Mouse (Mus musculus) megakaryocyte, embryonic 14.5 days (primary cell): ENCODE results near the gene 2810408A11Rik. TPM values are rescaled to one million over a fixed set of nuclear protein-coding genes. Genes with fewer than 3 reads are reported as not detected.
A peak's percentile ranks its signal among the peaks of the same experiment; 100 is the strongest.
"Not testable (repeated sequence)": the region's sequence is repeated elsewhere in the genome, so short reads cannot be mapped to it uniquely, and the experiment has no call there.

ENCODE experiments used
- H3K27me3 ChIP-seq: replicated peaks from 2 replicates; pipeline ENCODE3; 2012; ENCODE audit warnings: inconsistent platforms
- H3K36me3 ChIP-seq: replicated peaks from 2 replicates; pipeline ENCODE3; 2012; ENCODE audit warnings: low read length, inconsistent platforms, mixed read lengths
- H3K4me1 ChIP-seq: 2 replicates; pipeline ENCODE4 v1.6.1; 2012; ENCODE audit warnings: inconsistent platforms
- H3K4me3 ChIP-seq: replicated peaks from 2 replicates; pipeline ENCODE3; 2012; ENCODE audit warnings: moderate library complexity, mild to moderate bottlenecking, inconsistent platforms
- H3K9me3 ChIP-seq: 2 replicates; pipeline ENCODE4 v1.6.1; 2012; ENCODE audit warnings: inconsistent platforms
- FLI1 ChIP-seq: IDR thresholded peaks from 2 replicates; pipeline ENCODE4 v1.6.1; 2012; ENCODE audit warnings: low read length, inconsistent platforms, mixed read lengths
- GATA1 ChIP-seq: IDR thresholded peaks from 3 replicates; pipeline ENCODE4 v1.6.1; 2012; ENCODE audit warnings: mixed read lengths, low read length, inconsistent platforms, borderline replicate concordance
- polyA plus RNA-seq: library from polyadenylated mRNA; stranded (reverse); fragments of >175 nt; gene quantifications from 2 replicates; pipeline ENCODE4 v1.2.3, GENCODE M21; 2012; ENCODE audit warnings: low replicate concordance; ENCODE audit not compliant: insufficient read depth

Gene 2810408A11Rik
- polyA plus RNA-seq, 1 experiment, result 0.25 TPM

DNA sequence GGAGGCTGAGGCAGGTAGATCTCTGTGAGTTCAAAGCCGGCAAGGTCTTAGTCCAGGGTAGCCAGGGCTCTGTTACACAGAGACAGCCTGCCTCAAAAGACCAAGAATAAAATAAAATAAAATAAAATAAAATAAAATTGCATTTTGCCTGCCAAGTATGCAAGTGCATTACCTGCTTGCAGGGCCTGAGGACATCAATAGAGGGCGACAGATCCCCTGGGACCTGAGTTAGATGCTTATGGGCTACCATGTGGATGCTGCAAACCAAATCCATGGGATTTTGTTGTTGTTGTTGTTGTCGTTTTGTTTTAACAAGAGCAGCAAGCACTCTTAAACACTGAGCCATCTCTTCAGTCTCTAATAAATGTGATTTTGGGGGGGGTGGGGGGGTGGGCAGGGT, 31.5 kb upstream of the 2810408A11Rik start:
- peaks cover 31% of the 10 kb centered on the region for H3K27me3 ChIP-seq
- peaks cover 54% of the 10 kb centered on the region for H3K4me1 ChIP-seq
- H3K4me3 ChIP-seq, result no peak overlapping the region
- H3K9me3 ChIP-seq, result no peaks in the 10 kb centered on the region
- TF ChIP-seq FLI1 (no peak), GATA1 (no peak)
- no peaks in the 10 kb centered on the region for H3K36me3 ChIP-seq

DNA sequence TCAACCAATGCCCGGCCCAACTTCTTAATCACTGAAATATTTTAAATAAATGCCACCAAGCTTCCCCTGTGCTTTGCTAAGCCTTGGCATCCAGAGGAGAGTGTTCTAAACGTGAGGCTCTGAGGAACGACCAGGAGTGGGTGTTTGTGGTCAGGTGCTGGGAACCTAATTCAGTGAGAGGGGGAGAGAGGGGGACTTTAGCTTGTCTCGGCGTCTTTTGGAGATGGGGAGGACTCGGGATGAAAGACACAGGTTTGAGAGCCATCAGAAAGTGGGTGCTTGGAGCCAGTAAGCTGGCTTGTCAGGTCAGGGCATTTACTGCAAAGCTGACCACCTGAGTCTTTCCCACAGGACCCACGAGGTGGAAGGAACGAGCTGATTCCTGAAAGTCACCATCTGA, 31.0 kb upstream of the 2810408A11Rik start:
- H3K4me1 ChIP-seq, result peaks cover 51% of the 10 kb centered on the region
- H3K9me3 ChIP-seq, result no peaks in the 10 kb centered on the region
- H3K4me3 ChIP-seq, result no peak overlapping the region
- peaks cover 26% of the 10 kb centered on the region for H3K27me3 ChIP-seq
- H3K36me3 ChIP-seq, result no peaks in the 10 kb centered on the region
- TF ChIP-seq FLI1, result no peak
- TF ChIP-seq GATA1, result no peak

DNA sequence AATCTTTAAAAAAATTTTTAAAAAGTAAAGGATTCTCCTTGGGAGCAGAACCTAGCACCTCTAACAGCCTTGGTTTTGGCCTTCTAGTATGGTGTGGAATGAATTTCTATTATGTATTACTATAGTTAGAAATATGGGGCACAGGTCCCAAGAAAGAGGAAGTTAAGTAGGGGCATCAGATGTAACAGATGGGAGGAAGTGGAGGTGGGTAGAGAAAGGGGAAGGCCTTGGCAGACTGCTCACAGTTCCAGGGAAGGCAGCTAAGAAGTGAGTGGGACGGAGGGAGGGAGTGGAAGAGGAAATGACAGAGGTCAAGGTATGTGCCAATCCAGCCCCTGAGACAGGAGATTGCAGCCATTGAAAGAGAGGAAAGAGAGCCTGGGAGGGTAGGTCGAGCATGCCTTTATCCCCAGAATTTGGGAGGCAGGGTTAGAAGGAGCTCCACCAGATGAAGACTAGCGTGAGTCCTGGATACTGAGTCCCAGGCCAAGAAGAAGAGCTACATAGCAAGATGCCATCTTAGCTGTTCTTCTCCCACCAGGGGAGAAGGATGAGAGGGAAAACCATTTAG, 30.3 kb upstream of the 2810408A11Rik start:
- Histone ChIP-seq H3K27me3 (peaks cover 19% of the 10 kb centered on the region), H3K36me3 (no peaks in the 10 kb centered on the region), H3K4me3 (peak overlapping the region; percentile 40), H3K9me3 (no peaks in the 10 kb centered on the region), H3K4me1 (peaks cover 44% of the 10 kb centered on the region)
- TF ChIP-seq GATA1, result no peak
- no peak for TF ChIP-seq FLI1

- not testable (repeated sequence) for H3K9me3 ChIP-seq, H3K27me3 ChIP-seq, H3K4me3 ChIP-seq, H3K36me3 ChIP-seq
- peaks cover 35% of the 10 kb centered on the region for H3K4me1 ChIP-seq
Measured at GRCm38 (mm10) chr11:69930176-69930575, 29.4 kb upstream of the 2810408A11Rik start.

GRCm38 (mm10) chr11:69929712-69930111, 28.9 kb upstream of the 2810408A11Rik start:
- no peaks in the 10 kb centered on the region for H3K36me3 ChIP-seq
- no peak for TF ChIP-seq GATA1
- no peak for TF ChIP-seq FLI1
- H3K27me3 ChIP-seq, result peaks cover 5% of the 10 kb centered on the region
- no peaks in the 10 kb centered on the region for H3K9me3 ChIP-seq
- peaks cover 31% of the 10 kb centered on the region for H3K4me1 ChIP-seq
- H3K4me3 ChIP-seq, result no peak overlapping the region

- Histone ChIP-seq H3K4me3 (no peak overlapping the region), H3K9me3 (no peaks in the 10 kb centered on the region), H3K36me3 (no peaks in the 10 kb centered on the region), H3K4me1 (peaks cover 33% of the 10 kb centered on the region), H3K27me3 (no peaks in the 10 kb centered on the region)
- no peak for TF ChIP-seq FLI1
- no peak for TF ChIP-seq GATA1
Measured at GRCm38 (mm10) chr11:69927501-69927900, 26.7 kb upstream of the 2810408A11Rik start.

DNA sequence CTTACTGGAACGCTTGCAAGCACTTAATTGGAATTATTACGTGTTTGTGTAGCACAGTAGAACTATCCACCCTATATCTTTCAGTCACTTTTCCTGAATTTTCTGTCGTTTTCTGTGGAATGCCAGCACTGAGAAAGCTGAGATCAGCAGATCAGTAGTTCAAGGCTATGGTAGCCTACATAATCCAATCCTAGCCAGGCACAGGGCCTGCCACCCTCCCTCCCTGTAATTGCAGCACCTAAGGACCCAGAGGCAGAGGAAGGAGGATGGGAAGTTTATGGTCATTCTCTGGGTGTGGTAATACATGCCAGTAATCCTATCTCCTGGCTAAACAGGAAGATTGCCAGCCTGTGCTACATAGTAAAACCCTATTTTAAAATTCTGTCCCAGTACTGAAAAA, 22.0 kb upstream of the 2810408A11Rik start:
- TF ChIP-seq GATA1, result no peak
- TF ChIP-seq FLI1, result no peak
- Histone ChIP-seq H3K9me3 (no peaks in the 10 kb centered on the region), H3K27me3 (no peaks in the 10 kb centered on the region), H3K4me1 (peaks cover 37% of the 10 kb centered on the region), H3K4me3 (peak overlapping the region; percentile 99), H3K36me3 (peaks cover 17% of the 10 kb centered on the region)

DNA sequence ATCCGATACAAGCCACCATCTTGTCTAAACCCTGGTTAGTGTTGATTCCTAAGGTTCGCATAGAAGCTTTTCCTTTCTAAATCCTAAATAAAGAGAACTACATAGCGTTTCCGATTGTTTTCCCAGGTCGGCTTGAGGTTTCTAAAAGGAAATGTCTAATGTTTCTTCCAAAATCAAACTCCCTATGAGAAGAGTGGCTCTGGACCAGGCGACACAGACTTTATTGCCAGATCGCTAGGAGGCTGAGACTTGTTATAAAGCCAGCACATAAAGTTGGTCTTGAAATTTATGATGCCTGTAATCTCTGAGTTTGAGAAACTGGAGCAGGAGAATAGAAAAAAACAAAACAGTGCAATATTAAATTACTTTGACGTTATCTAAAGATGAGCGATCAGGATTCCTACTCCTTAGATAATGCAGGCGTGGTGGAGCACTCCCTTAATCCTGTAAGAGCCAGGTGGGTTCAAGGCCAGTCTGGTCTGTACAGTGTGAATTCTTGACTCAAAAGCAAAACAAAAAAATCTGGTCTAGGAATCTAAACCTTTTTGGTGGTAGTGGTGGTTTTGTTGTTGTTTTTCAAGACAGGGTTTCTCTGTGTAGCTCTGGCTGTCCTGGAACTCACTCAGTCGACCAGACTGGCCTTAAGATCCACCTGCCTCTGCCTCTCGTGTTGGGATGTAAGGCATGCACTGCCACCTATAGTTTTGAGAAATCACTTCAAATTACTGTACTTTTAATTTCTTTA, 21.4 kb upstream of the 2810408A11Rik start:
- H3K27me3 ChIP-seq, result no peaks in the 10 kb centered on the region
- no peaks in the 10 kb centered on the region for H3K9me3 ChIP-seq
- peak overlapping the region; percentile 99 for H3K4me3 ChIP-seq
- no peak for TF ChIP-seq GATA1
- no peak for TF ChIP-seq FLI1
- H3K4me1 ChIP-seq, result peaks cover 43% of the 10 kb centered on the region
- peaks cover 23% of the 10 kb centered on the region for H3K36me3 ChIP-seq

DNA sequence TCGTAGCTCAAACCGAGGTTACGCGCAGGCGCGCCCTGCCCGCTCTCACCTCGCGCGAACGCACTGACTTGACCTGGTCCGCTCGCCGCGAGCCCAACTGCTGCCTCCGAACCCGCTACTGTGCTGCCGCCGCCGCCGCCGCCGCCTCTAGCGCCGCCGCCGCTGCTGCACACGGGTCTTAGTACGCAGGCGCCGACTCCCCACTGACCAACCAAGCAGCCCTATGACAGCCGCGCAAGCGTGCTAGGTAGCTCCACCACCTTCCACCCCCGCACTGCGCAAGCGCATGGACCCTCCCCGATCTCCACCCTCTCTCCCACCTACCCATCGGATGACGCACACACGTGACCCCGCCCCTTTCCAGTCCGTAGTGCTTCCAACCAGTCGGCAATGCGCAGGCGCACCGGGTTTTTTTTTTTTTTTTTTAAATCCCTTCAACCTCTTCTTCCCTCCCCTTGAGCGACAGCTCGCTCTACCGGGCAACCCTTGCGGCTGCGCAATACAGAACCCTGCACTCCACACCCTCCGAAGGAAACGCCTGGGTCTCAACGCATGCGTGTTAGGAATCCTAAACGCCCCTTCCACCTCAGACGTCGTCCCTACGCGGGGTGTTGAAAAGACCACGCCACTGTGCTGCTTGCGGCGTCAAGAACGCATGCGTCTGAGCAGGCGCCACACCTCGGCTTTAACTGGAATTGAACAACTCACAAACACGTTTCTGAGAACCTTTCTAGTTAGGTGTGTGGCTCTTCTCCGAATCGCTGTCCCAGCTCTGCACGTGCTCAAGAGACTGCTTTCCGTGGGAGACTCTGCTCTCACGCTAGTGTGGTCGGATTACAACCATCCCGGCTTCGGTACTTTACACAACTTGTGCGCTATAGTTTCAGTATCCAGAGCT, 20.6 kb upstream of the 2810408A11Rik start, which contains the start of gene Eif5a:
Gene Eif5a, minus strand, starts transcription at position 845 of the 898 bp plus-strand sequence.
- H3K9me3 ChIP-seq, result no peaks in the 10 kb centered on the region
- H3K27me3 ChIP-seq, result no peaks in the 10 kb centered on the region
- H3K4me1 ChIP-seq, result peaks cover 52% of the 10 kb centered on the region
- peak within 1 kb of the TSS; percentile 99 for H3K4me3 ChIP-seq
- peaks cover 31% of the 10 kb centered on the region for H3K36me3 ChIP-seq
- TF ChIP-seq GATA1 (no peak), FLI1 (no peak)
